Mouse (Mus musculus): ENCODE data around the gene Efl1. TPM values are rescaled to one million over a fixed set of nuclear protein-coding genes. Genes with fewer than 3 reads are reported as not detected.
A peak's percentile ranks its signal among the peaks of the same experiment; 100 is the strongest.
"Not testable (repeated sequence)": the region's sequence is repeated elsewhere in the genome, so short reads cannot be mapped to it uniquely, and the experiment has no call there.

The Efl1 gene
- total and polyA plus RNA-seq, 3 experiments, result 19.5 to 27.4 (median 21.0) TPM

DNA sequence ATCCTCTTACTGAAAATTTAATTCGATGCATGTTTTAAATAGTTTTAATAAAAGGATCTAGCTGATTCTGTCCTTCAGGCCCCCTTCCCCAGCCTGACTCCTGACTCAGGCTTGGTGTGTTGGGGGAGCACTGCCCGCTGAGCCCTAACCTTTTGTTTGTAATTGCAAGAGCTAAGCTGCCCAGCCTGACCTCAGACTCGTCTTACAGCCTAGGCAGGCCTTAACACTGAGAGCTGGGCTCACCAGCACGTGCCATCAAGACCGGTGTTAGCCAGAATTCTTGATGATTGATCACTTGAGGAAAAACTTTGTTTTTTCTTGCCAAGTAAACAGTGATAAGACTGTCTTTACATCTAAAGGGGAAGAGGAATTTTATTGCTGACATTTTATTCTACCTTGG lies 78.7 kb downstream of the Efl1 start:
- no peaks in the 10 kb centered on the region for H3K79me2 ChIP-seq (replicated peaks; ENCODE audit: control insufficient read depth, extremely low read depth, insufficient read depth, poor library complexity, severe bottlenecking)
- no peak overlapping the region for H3K27ac ChIP-seq (ENCODE audit: insufficient read depth, low read depth)
- H3K36me3 ChIP-seq (replicated peaks in 1 of 2; ENCODE audit: control insufficient read depth in 1 of 2, insufficient read depth in 1 of 2, low read length in 1 of 2), result peaks cover 5 to 64% of the 10 kb centered on the region in 2 experiments
- dilution Hi-C loops (cut with MboI; ENCODE audit: extremely low pct_ligation_motif_present, extremely low pct_unique_long_range_greater_than_20kb, low sequenced_read_pairs), result no loop called here
- H3K9ac ChIP-seq (ENCODE audit: insufficient read depth, low read depth), result no peak overlapping the region
- TF ChIP-seq IRF4 (IDR thresholded peaks at IDR 0.05; ENCODE audit: low read depth, low read length) (no peak), TCF12 (IDR thresholded peaks at IDR 0.05; ENCODE audit: low read depth, low read length) (no peak), MXI1 (IDR thresholded peaks at IDR 0.05; ENCODE audit: low read depth, low read length) (no peak), CHD1 (IDR thresholded peaks at IDR 0.05; ENCODE audit: low read depth, low read length) (no peak), PAX5 (IDR thresholded peaks at IDR 0.05; ENCODE audit: low read length) (no peak), SIN3A (IDR thresholded peaks at IDR 0.05; ENCODE audit: low read length) (no peak), CTCF (conservative IDR thresholded peaks at IDR 0.05 in 1 of 2, IDR thresholded peaks at IDR 0.05 in 1 of 2; ENCODE audit: low read depth in 2 of 2, low read length in 2 of 2) (no peak), RCOR1 (conservative IDR thresholded peaks at IDR 0.05; ENCODE audit: low read depth, low read length) (no peak), E2F4 (IDR thresholded peaks at IDR 0.05; ENCODE audit: insufficient replicate concordance, low read depth, low read length) (no peak), ETS1 (conservative IDR thresholded peaks at IDR 0.05; ENCODE audit: low read depth, low read length) (no peak), POLR2A (IDR thresholded peaks at IDR 0.05; ENCODE audit: low read depth, low read length) (no peak), MAZ (IDR thresholded peaks at IDR 0.05; ENCODE audit: low read depth, low read length) (no peak), MAX (IDR thresholded peaks at IDR 0.05; ENCODE audit: low read length) (no peak), ZC3H11A (IDR thresholded peaks at IDR 0.05; ENCODE audit: low read depth, low read length) (no peak), USF2 (conservative IDR thresholded peaks at IDR 0.05; ENCODE audit: low read depth, low read length) (no peak), USF1 (IDR thresholded peaks at IDR 0.05; ENCODE audit: low read depth, low read length) (no peak)
- in situ Hi-C loops (cut with MboI; ENCODE audit: low pct_ligation_motif_present, low pct_unique_long_range_greater_than_20kb, low sequenced_read_pairs), result no loop called here
- H3K4me3 ChIP-seq (replicated peaks in 1 of 3; ENCODE audit: low read depth in 2 of 3, low read length in 2 of 3, poor library complexity in 1 of 3), result no peak overlapping the region
- no peaks in the 10 kb centered on the region for H3K27me3 ChIP-seq (replicated peaks)
- no peak for DNase-seq (ENCODE audit: extremely low read depth)
- no peak overlapping the region for H3K4me2 ChIP-seq (ENCODE audit: insufficient read depth, low read depth, poor library complexity, severe bottlenecking)
- H3K4me1 ChIP-seq (ENCODE audit: control insufficient read depth in 1 of 2, insufficient read depth in 2 of 2), result peaks cover 0 to 34% of the 10 kb centered on the region in 2 experiments; a peak in 3 of 4 replicates
- no peaks in the 10 kb centered on the region for H3K9me3 ChIP-seq (replicated peaks; ENCODE audit: low read length)

GRCm38 (mm10) chr7:82729009-82729408 lies 80.6 kb downstream of the Efl1 start:
- Histone ChIP-seq H3K36me3 (replicated peaks in 1 of 2; ENCODE audit: control insufficient read depth in 1 of 2, insufficient read depth in 1 of 2, low read length in 1 of 2) (peaks cover 5 to 67% of the 10 kb centered on the region in 2 experiments), H3K4me1 (ENCODE audit: control insufficient read depth in 1 of 2, insufficient read depth in 2 of 2) (peaks cover 0 to 36% of the 10 kb centered on the region in 2 experiments; a peak in 3 of 4 replicates)
- in situ Hi-C loops (cut with MboI; ENCODE audit: low pct_ligation_motif_present, low pct_unique_long_range_greater_than_20kb, low sequenced_read_pairs); H3K79me2 ChIP-seq (replicated peaks; ENCODE audit: control insufficient read depth, extremely low read depth, insufficient read depth, poor library complexity, severe bottlenecking); H3K27ac ChIP-seq (ENCODE audit: insufficient read depth, low read depth); H3K9ac ChIP-seq (ENCODE audit: insufficient read depth, low read depth); dilution Hi-C loops (cut with MboI; ENCODE audit: extremely low pct_ligation_motif_present, extremely low pct_unique_long_range_greater_than_20kb, low sequenced_read_pairs); H3K9me3 ChIP-seq (replicated peaks; ENCODE audit: low read length); H3K4me3 ChIP-seq (replicated peaks in 1 of 3; ENCODE audit: low read depth in 2 of 3, low read length in 2 of 3, poor library complexity in 1 of 3); DNase-seq (ENCODE audit: extremely low read depth); H3K27me3 ChIP-seq (replicated peaks); H3K4me2 ChIP-seq (ENCODE audit: insufficient read depth, low read depth, poor library complexity, severe bottlenecking): not testable (repeated sequence)
- TF ChIP-seq ZNF384 (IDR thresholded peaks at IDR 0.05; ENCODE audit: low read depth, low read length), result peak; percentile 59
